Mouse (Mus musculus) CD4-positive, CD25-positive, alpha-beta regulatory T cell, adult 2 months (primary cell): ENCODE data around the gene Trex1.
A peak's percentile ranks its signal among the peaks of the same experiment; 100 is the strongest.

Experiments used
- DNase-seq: peaks from one replicate; pipeline ENCODE4 v3.0.0-alpha.2; 2012; ENCODE audit warnings: low read depth, low spot score

Gene Trex1

GRCm38 (mm10) chr9:109051651-109052489, 7.7 kb downstream of the Trex1 start:
- peak; percentile 82 for DNase-seq

- DNase-seq = peak; percentile 91
Observed at GRCm38 (mm10) chr9:109051011-109051501, 8.5 kb downstream of the Trex1 start.

- DNase-seq = no peak
Observed at GRCm38 (mm10) chr9:109050674-109050997, 8.9 kb downstream of the Trex1 start.

GRCm38 (mm10) chr9:109049996-109050673, 9.4 kb downstream of the Trex1 start:
- peak; percentile 75 for DNase-seq

- peak; percentile 15 for DNase-seq
Observed at GRCm38 (mm10) chr9:109049316-109049715, 10.2 kb downstream of the Trex1 start.

GRCm38 (mm10) chr9:109046306-109046705, 13.2 kb downstream of the Trex1 start:
- DNase-seq = peak; percentile 90

GRCm38 (mm10) chr9:109041351-109041750, 18.2 kb downstream of the Trex1 start:
- DNase-seq = no peak

- no peak for DNase-seq
Observed at GRCm38 (mm10) chr9:109040906-109041305, 18.6 kb downstream of the Trex1 start.

GRCm38 (mm10) chr9:109040216-109040615, 19.3 kb downstream of the Trex1 start:
- DNase-seq = no peak

GRCm38 (mm10) chr9:109039681-109040080, 19.9 kb downstream of the Trex1 start:
- DNase-seq = no peak

- DNase-seq = peak; percentile 19
Observed at GRCm38 (mm10) chr9:109038901-109039364, 20.6 kb downstream of the Trex1 start.

- peak; percentile 74 for DNase-seq
Observed at GRCm38 (mm10) chr9:109038086-109038895, 21.2 kb downstream of the Trex1 start, which contains the start of gene Shisa5. Gene Shisa5 (plus strand): TSS chr9:109038565.

GRCm38 (mm10) chr9:109032435-109032834, 27.1 kb downstream of the Trex1 start:
- DNase-seq = no peak

- no peak for DNase-seq
Observed at GRCm38 (mm10) chr9:109031686-109032085, 27.8 kb downstream of the Trex1 start.

GRCm38 (mm10) chr9:109031001-109031400, 28.5 kb downstream of the Trex1 start:
- no peak for DNase-seq

- no peak for DNase-seq
Observed at GRCm38 (mm10) chr9:109030312-109030711, 29.2 kb downstream of the Trex1 start.

- no peak for DNase-seq
Observed at GRCm38 (mm10) chr9:109028919-109029318, 30.6 kb downstream of the Trex1 start.

- DNase-seq = no peak
Observed at GRCm38 (mm10) chr9:109028421-109028820, 31.1 kb downstream of the Trex1 start.

GRCm38 (mm10) chr9:109027521-109027920, 32.0 kb downstream of the Trex1 start:
- DNase-seq = no peak

GRCm38 (mm10) chr9:109022866-109023685, 36.5 kb downstream of the Trex1 start:
- DNase-seq = peak; percentile 55

GRCm38 (mm10) chr9:109021428-109021827, 38.1 kb downstream of the Trex1 start:
- no peak for DNase-seq
